Mouse (Mus musculus) adrenal gland, postnatal 25 days (tissue): ENCODE results near the gene Rrm1. TPM values are rescaled to one million over a fixed set of nuclear protein-coding genes. Genes with fewer than 3 reads are reported as not detected.
"Not testable (repeated sequence)": the region's sequence is repeated elsewhere in the genome, so short reads cannot be mapped to it uniquely, and the experiment has no call there.

Experiments
- DNase-seq: peaks from one replicate; pipeline ENCODE4 v3.0.0; 2021; ENCODE audit warnings: mixed read lengths
- long read RNA-seq: library from polyadenylated mRNA; stranded (forward); transcript quantifications from one replicate; pipeline ENCODE4 v2.0.0, GENCODE M21; 2021
- total RNA-seq: library from RNA; stranded (reverse); gene quantifications from 2 replicates; pipeline ENCODE4 v1.2.3, GENCODE M21; 2021

The Rrm1 gene
- 28.2 and 36.0 TPM in 2 replicates for total RNA-seq
- long read RNA-seq, transcript Rrm1-201 (19 exons, 3,997 nt) = major isoform, 36 of 41 reads
- long read RNA-seq, partial matches to known transcripts = 4 of 41 reads
- long read RNA-seq, other reads (novel, unspliced or antisense) = 1 of 41 reads

DNA sequence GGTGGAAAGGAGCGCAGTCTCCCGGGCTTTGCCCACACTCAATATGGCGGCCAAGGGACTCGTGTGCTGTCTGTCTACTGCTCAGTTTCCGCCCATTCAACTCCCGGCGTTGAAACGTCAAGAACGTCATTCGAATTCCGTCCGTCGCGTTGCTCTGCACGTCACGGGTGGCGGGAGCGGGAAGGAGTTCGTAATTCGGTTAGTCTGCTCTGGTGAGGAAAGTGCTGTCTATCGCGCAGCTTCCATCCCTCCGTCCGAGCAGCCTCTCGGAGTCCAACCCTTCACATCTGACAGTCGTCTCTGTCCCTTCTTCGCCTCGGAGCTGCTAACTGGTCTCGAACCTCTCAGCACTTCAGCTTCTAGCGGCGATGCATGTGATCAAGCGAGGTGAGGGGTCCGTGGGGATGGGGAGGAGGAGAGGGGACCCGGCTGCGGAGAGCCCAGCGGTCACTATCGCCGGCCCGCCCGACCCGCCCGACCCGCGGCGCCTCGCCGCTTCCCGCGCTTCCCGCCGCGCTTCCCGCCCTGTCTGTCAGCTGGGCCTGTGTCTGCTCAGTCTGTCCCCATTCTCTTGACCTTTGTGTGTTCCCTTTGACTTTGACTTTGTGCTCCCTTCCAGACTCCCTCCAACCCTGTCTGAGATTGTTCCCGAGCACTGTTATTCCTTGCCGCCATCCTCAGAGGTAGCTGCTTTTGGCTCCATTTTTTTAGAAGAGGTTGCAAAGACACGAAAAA, at the start of gene Rrm1:
Rrm1 (plus strand) TSS at position 39 of the 735 bp plus-strand sequence.
- DNase-seq = peak; percentile 91

DNA sequence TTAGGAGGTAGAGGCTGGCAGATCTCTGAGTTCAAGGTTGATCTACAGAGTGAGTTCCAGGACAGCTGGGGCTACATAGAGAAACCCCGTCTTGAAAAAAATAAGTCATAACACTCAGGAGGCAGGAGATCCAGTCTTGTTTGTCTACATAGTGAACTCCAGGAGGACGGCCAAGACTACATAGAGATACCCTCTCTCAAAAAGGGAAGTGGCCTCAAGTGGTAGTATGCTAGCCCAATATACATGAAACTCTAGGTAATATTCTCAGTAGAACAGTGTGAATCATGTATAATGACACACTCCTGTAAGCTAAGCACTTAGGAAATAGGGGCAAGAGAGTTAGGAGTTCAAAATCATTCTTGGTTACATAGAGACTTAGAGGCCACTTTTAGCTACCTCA, 47.6 kb upstream of the Rrm1 start:
- DNase-seq = no peak

DNA sequence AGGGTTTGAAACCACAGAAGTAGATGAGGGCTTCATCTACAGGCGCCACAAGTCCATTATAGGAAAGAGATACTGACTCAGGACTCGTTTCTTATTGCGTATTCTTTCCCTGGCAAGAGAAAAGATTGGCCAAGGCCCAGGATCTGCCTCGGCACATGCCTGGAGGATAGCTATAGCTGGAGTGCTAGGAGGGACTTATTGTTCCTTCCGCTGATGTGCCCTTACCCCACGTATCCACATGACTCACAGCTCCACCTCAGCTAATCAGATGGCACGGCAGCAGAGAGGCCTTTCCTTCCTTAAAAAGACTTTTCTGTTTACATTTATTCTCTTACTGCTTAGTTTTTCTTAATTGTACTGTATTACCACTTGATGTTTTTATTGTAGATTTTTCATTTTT, 45.6 kb upstream of the Rrm1 start:
- peak; percentile 5 for DNase-seq

DNA sequence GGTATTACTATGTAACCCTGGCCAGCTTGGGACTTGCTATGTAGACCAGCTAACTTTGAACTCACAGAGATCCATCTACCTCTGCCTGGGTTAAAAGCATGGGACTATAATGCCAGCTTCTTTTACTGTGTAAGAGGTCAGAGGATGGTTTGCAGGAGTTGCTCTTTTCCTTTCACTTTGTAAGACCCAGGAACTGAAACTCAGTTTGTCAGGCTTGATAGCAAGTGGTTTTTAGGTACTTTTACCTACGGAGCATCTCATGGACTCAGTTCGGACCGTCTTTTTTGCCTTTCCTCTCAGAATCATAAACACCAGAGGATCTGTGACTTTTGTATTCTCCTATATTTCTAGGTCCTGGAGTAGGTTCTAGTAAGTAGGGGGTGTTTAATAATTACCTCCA, 45.2 kb upstream of the Rrm1 start:
- no peak for DNase-seq

DNA sequence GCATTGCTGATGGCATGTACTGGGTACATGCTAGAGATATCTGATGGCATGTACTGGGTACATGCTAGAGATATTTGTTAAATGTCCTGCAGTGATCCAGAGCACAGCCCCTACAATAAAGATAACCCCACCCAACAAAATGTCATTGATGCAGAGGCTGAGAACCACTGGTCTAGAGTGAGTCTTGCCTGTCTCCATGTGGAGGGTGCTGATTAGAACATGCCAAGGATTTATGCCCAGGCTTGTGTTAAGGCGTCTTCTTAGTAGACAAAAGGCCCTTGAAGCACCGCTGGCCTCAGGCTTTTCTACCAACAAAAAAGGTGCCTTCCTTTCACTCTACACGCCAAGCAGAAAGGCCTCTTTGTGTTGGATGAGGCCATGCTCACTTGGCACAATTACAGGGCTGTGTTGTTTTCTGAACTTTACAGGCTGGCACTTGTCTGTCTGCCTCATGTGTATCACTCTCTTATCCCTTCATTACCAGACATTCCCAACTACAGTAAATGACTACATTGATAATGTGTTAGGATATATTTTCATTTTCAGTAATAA, 42.2 kb upstream of the Rrm1 start:
- DNase-seq = no peak

DNA sequence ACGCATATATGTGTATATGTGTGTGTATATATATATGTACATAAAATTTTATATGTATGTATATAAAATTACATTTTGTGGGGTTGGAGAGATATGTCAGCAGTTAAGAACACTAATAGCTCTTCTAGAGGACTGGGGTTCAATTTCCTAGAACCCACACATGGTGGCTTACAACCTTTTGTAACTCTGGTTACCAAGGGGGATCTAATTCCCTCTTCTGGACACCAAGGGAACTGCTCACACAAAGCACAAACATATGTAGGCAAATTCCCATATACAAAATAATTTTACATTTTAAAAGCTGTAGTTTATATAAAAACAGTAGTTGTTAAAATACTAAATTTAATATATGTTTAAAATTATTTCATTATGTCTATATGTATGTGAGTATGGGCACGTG, 37.4 kb upstream of the Rrm1 start:
- DNase-seq = no peak

DNA sequence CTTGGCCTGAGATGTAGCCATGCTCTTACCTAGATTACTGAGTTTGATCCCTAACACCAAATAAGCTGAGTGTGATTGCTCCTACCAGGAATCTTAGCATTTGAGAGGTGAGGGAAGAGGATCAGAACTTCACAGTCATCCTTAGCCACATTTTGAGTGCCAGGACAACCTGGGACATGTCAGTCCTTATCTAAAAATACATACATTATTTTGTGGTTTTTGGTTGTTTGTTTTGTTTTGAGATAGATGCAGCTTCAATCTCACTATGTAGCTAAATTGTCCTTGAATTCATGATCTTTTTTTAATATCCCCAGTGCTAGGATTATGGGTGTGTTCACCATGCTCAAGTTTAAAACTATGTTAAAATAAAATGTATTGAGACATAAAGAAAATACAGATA, 34.1 kb upstream of the Rrm1 start:
- no peak for DNase-seq

DNA sequence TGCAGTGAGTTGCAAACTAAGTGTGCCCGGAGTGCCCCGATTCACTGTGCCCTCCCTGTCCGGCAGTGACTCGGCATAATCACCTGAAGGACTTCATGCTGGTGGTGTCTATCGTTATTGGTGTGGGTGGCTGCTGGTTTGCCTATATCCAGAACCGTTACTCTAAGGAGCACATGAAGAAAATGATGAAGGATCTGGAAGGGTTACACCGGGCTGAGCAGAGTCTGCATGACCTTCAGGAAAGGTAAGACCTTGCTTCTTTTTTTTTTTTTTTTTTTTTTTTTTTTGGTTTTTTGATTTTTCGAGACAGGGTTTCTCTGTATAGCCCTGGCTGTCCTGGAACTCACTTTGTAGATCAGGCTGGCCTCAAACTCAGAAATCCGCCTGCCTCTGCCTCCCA, 26.2 kb upstream of the Rrm1 start:
- not testable (repeated sequence) for DNase-seq

DNA sequence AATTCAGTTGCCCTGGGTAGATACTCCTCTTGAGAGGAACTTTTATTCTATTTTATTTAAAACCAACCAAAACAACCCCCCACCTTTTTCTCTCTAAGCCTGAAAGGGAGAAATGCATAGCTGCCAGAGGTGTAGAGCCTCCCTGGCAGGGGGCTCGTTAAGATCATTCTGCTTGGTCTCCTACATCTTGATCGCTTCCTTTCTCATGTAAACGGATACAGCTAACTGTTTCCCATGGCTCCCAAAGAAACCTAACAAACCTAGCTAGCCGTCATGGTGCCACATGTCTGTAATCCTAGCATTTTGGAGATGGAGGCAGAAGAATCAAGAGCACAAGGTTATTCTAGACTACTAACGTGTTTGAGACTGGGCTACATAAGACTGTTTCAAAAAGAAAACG, 25.7 kb upstream of the Rrm1 start:
- DNase-seq = no peak

DNA sequence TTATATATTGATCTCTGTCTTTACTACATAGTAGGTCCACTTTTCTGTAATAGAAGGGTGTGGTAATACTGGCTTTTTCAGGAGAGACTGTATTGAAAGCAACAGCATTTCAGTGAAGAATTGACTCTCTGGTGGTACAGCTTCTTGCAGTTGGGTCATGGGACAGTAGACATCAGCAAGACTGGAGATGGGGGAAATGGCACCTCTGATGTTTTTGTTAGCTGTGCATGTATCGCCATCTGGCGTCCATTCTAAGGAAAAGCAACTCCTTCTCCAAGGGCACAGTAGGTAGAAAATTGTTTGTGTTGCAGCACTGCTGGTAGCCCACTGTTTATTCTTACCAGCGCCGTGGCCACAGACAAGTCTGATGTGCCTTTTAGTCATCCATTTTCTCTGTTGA, 24.1 kb upstream of the Rrm1 start:
- DNase-seq = no peak

DNA sequence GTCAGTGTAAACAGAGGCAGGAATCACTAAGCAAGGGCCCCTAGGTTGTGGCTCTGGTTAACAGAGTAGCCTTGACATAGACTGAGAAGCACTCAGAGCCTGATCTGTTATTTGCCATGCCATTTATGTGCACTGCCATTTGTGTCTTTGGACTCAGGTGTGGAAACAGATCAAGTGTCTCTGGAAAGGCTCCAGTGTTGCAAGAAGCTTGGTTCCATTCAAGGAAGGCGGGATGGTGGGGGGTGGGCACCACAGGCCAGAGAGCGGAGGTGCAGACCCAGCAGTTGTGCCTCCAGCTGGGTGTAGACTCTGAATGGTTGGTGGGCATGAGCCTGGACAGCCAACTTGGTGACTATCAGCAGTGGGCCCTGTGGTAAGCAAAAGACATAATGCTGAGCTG, 19.5 kb upstream of the Rrm1 start:
- DNase-seq = no peak

DNA sequence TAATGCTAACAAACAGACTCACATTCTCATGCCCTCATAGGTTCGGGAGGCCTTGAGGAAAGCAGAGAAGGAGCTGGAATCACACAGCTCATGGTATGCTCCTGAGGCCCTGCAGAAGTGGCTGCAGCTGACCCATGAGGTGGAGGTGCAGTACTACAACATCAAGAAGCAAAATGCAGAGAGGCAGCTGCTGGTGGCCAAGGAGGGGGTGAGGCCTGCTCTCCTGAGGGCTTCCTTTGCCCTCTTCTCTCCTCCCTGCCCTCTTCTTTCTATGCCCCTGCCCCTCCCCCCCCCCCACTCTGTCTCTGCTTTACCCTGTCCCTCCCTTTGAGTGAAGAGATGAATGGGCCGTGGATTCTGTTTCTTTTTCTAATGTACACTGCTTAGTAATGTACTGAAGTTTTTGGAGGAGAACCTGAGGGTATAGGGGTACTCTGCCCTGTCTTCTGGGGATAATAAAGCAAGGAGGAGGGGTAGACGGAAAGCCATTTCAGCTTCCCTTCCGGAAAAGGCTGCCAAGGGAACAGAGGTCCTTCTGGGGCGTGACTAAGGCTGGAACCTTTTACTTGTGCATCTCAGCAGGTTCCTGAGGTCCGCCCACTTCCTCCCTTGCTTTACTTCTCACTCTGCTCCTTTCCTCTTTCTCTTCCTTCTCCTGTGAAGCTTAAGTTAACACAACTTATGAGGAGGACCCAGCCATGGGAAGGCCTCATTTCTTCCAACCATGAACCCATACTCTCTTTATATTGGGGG, 15.4 kb upstream of the Rrm1 start:
- no peak for DNase-seq

DNA sequence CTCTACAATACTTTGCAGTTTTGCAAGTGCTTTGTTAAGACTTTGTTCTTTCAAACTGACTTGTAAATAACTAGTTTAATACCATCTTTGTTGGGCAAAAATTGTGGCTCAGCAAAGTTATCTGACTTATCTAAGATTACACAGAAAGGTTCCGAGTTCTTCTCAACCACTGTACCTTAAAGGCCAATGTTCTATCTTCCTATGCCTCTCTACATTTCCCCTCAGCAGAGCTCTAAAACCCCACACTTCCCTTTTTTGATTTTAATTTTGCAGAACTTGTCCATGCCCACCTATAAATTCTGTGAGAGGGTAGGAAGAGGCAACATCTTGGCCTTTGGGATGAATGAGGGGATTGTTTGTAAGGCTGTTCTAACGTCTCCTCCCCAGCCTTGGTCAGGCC, 7.2 kb upstream of the Rrm1 start:
- no peak for DNase-seq

DNA sequence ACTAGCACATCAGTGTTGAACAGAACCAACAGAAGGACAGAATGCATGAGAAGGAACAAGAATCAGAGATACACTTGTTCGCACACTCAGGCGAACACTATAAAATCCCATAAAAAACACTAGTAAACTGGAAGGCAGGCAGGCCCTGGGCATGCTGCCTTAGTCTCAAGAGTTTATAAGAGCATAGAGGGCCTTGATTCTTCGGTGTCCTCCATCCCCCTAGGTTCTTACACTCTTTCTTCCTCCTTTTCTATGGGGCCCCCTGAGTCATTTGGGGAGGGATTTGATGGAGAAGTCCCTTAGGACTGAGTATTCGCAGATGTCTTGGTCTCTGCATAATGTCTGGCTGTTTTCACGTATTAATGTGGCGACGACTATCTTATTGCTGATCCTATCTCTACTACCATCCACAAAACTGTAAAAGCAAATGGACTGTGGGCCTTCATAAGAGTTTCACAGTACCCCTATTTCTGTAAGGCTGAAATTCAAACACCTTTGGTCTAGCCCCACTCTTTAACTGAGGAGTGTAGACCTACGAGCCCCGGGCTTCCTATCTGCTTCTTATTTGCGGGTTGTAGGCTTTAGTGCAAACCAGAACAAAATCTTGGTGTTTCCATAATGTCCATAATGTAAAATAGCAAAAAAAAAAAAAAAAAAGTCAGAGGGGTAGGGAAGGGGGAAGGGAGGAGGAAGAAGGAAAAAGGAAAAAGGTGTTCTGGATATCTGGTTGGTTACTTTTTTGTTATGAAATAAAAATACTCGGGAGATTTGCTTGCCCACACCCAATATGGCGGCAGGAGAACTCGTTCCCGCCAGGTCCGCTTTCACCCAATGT, 456 bp upstream of the Rrm1 start:
- DNase-seq = no peak

DNA sequence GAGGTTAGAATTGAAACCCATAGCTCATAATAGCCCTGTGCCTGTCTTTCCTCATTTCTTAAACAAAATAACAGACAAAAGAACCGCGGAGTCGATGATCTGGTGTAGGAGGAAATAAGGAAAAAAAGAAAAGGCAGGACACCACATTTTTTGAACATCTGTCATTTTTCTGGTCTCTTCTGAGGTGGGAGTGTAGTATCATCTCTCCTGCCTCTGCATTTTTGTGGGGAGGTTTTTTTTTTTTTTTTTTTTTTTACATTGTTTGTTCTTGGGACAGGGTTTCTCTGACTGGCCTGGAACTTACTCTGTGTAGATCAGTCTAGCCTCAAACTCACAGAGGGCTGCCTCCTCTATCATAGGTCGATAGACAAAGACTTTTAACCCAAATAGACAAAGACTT, 937 bp downstream of the Rrm1 start:
- DNase-seq = no peak

DNA sequence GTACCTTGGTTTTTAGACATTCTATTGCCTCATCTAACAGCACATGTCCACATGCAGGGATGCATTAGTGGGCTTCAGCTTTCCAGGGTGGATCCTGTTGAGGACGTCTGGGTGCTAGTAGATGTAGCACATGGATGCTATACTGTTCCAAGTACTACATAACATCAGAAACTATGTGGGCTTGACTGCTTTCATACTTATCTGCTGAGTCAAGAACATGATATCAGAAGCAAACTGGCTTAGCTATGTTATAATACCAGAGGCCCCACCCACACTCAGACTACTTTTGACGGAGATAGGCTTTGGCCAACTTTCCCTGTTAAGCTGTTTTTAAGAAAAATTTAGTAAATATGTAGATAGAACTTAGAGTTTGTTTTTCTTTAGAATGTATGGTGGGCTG, 2.8 kb downstream of the Rrm1 start:
- DNase-seq = no peak

DNA sequence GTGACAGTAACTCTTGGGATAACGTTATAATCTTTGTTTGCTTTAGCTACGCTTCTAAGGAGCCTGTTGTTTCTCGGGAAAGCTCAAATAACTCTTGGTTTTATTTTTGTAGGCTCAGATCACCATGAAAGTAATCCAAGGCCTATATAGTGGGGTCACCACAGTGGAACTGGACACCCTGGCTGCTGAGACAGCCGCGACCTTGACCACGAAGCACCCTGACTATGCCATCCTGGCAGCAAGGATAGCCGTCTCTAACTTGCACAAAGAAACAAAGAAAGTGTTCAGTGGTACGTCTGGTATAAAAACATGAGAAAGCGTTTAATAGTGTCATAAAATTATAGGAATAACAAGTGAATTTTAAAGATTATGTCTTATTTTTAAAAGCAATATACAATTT, 4.9 kb downstream of the Rrm1 start:
- peak; percentile 23 for DNase-seq

DNA sequence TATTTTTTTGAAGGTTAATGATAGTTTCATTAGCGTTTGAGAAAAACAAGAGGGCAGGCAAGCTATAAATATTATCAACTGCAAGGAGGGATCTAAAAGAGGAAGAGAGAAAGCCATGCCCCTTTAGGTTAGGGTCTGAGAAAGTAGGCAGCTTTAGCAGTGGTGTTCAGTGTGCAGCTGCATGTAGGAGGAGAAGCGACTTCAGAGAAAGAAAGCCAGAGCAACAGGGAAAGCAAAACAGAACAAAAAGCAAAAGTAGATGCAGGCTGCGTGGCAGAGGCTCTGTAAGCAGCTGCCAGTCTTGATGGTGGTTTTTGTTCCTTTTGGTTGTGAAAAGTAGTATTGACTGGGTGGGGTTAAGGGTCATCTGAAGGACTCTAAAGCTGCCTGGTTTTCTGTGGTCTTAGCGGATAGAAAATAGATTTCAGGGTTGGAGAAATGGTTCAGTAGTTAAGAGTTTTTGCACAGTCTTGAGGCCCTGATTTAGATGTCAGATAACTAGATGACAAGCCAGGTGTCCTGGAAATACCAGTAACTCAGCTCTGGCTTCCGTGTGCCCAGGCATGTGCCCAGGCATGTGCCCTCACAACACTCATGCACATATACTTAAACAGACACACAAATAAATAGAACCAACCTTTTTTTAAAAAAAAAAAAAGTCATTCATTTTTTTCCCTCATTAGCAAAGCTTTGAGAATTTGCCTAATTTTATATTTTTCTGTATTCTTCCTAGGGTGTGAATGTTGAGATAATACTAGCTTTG, 17.3 kb downstream of the Rrm1 start:
- no peak for DNase-seq

DNA sequence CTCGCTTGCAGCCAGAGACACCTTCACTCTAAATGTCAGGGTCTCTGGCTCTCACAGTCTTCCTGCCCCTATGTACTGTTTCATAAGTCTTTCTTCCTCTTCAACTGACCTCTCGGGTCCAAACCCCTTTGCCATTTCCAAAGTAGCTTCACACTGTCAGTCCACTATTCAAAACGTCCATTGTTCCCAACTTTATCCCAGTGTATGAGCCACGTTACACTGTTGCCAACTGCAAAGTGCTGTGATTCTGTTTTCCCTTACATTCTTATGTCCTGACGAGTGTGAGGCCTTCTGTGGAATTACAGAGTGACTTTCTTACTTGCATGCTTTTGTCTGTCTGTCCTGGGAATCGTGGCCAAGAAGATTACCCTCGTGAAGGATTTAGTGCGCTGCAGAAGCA, 26.1 kb downstream of the Rrm1 start:
- no peak for DNase-seq

DNA sequence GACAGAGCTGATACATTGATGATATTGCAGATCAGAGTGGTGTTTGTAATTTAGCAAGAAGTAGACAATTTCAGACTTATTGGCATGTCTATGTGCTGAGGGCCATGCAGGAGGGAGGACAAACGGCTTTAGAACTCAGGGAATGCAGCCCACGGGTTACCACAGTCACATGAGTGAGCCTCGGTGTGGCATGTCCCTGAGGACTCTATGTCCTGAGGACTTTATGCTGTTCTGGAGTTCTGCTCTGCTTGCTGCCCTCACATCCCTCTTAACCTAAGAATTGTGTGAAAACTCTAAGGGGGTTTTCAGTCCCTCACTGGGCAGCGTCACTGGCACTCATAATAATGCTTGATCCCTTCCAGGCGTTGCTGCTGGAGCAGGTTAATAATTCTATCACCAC, 31.2 kb downstream of the Rrm1 start:
- no peak for DNase-seq

DNA sequence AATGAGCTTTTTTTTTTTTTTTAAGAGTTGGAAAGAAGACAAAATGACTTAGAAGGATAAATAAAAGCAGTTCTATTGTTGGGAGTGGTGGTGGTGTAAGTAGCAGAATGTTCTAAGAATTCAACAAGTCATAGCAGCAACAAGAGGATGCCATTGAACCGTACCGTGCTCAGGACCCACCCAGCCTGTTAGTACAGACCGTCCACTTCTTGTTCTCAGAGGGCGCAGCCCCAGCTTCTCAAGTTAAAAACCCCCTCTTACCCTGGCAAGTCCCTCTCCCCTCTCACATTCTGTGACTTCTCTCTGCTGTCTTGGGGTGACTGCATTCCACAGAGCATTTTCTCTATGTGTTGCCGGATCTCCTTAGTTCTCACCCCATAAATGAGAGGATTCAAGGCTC, 35.1 kb downstream of the Rrm1 start:
- no peak for DNase-seq

DNA sequence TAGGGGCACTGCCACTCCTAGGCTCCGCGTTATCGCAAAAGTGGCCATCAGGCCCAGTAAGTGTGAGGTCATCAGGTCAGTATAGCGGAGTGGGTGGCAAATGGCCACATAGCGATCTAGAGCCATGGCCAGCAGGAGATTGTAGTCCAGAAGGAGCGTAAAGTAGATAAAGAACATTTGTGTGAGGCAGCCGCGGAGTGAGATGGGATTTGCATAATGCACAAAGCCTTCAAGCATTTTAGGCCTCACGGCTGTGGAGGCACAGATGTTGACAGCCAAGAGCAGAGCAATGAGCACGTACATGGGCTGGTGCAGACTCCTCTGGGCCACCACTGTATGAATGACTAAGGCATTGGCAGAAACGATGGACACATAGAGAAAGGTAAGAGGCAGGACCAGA, 35.9 kb downstream of the Rrm1 start:
- no peak for DNase-seq
